Mouse (Mus musculus) heart, embryonic 15.5 days (tissue): ENCODE results near the gene Rab34. TPM values are rescaled to one million over a fixed set of nuclear protein-coding genes. Genes with fewer than 3 reads are reported as not detected.

Experiments used
- microRNA-seq: library from miRNA; unstranded; fragments of <30 nt; microRNA quantifications from one replicate; pipeline ENCODE4, GENCODE M21; 2016
- polyA plus RNA-seq: library from polyadenylated mRNA; unstranded; fragments of >200 nt; fragmentation: Nextera tagmentation; extraction: Ambion mirVana; gene quantifications from 2 replicates; pipeline ENCODE4 v1.2.1, GENCODE M21; 2015

Rab34 gene
- polyA plus RNA-seq, 1 experiment from 2014 or later = 54.5 TPM

Small RNA genes within 50 kb of the gene (microRNA-seq; reads per million reads assigned to microRNA genes)
- not detected for gene Mir7653

Other genes with a start within 250 kb of the Rab34 start
- 9.6 and 12.8 TPM in 2 replicates for gene Phf12, start 205.7 kb upstream of the Rab34 start, polyA plus RNA-seq
- gene Dhrs13, start 156.2 kb upstream of the Rab34 start, polyA plus RNA-seq = 10.7 and 14.0 TPM in 2 replicates
- 85.8 and 100 TPM in 2 replicates for gene Flot2, start 150.5 kb upstream of the Rab34 start, polyA plus RNA-seq
- gene Eral1, start 108.0 kb upstream of the Rab34 start, polyA plus RNA-seq = 21.1 and 24.5 TPM in 2 replicates
- 14.1 and 16.2 TPM in 2 replicates for gene Fam222b, start 93.8 kb upstream of the Rab34 start, polyA plus RNA-seq
- 30.8 and 42.8 TPM in 2 replicates for gene Traf4, start 22.8 kb upstream of the Rab34 start, polyA plus RNA-seq
- 12.4 and 17.3 TPM in 2 replicates for gene Nek8, start 11.8 kb upstream of the Rab34 start, polyA plus RNA-seq
- 13.5 and 14.2 TPM in 2 replicates for gene Tlcd1, start 11.7 kb upstream of the Rab34 start, polyA plus RNA-seq
- 717 and 816 TPM in 2 replicates for gene Rpl23a, start 4.8 kb upstream of the Rab34 start, polyA plus RNA-seq
- 2.9 and 3.0 TPM in 2 replicates for gene Proca1, start 5.0 kb downstream of the Rab34 start, polyA plus RNA-seq
- 52.5 and 59.4 TPM in 2 replicates for gene Sdf2, start 57.3 kb downstream of the Rab34 start, polyA plus RNA-seq
- 12.9 and 18.6 TPM in 2 replicates for gene Supt6, start 57.6 kb downstream of the Rab34 start, polyA plus RNA-seq
- 63.9 and 71.9 TPM in 2 replicates for gene 2610507B11Rik, start 73.3 kb downstream of the Rab34 start, polyA plus RNA-seq
- 0.23 and 0.38 TPM in 2 replicates for gene BC030499, start 102.4 kb downstream of the Rab34 start, polyA plus RNA-seq
- gene Spag5, start 113.1 kb downstream of the Rab34 start, polyA plus RNA-seq = 21.6 and 30.9 TPM in 2 replicates
- gene Aldoc, start 134.5 kb downstream of the Rab34 start, polyA plus RNA-seq = 20.6 and 28.6 TPM in 2 replicates
- 46.1 and 62.4 TPM in 2 replicates for gene Pigs, start 140.0 kb downstream of the Rab34 start, polyA plus RNA-seq
- 31.0 and 43.3 TPM in 2 replicates for gene Unc119, start 155.1 kb downstream of the Rab34 start, polyA plus RNA-seq
- 0.78 and 8.9 TPM in 2 replicates for gene Foxn1, start 198.1 kb downstream of the Rab34 start, polyA plus RNA-seq
- 0.08 TPM in 1 of 2 replicates, not detected in the other for gene Slc13a2, start 233.8 kb downstream of the Rab34 start, polyA plus RNA-seq